9 mouse cellular contexts compared by ENCODE assay signal in the genomic region with DNA sequence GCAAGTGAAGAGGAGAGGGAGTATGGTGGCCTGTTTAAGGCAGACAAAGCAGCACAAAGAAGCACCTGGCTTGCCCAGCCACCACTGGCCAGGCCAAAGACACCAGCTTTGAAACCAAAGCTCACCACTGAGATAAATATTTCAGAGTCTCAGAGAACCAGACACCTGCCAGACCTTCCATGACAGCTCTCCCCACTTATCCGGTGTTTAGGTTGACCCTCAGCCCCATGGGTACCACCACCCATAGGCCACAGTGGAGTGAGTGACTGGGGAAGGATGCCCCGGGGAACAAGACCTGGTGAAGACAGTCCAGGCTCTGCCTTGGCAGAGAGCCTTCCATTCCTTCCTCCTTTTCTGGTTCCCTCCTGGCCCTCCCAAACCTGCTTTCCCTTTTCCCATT. TPM values are rescaled to one million over a fixed set of nuclear protein-coding genes. Genes with fewer than 3 reads are reported as not detected.
A peak's percentile ranks its signal among the peaks of the same experiment; 100 is the strongest.
DNase-seq lines count a peak whose midpoint lies in the region; ATAC-seq and TF ChIP-seq lines count a peak whose summit lies in the region.
"Had no signal": no experiment of that assay in that cellular context is flagged by ENCODE, and none has a peak within 500 bp of the region (broad histone marks: within the 10 kb centered on the region; RNA-seq: fewer than 3 reads in every experiment).

No protein-coding gene starts in this region.

- WGBS in lung, adult 2 months = 40% methylated on average over 2 of the region's 2 CpGs
- WGBS in heart, embryonic 14.5 days = 64% methylated on average over 2 of the region's 2 CpGs

- H3K4me2 ChIP-seq in heart, embryonic 14.5 days (ENCODE audit: low read length) = peak overlapping the region; percentile 80
- peak overlapping the region; percentile 97 for H3K4me2 ChIP-seq in myocyte (ENCODE audit: low read depth)

- H3K4me3 ChIP-seq in lung, adult 2 months (replicated peaks; ENCODE audit: extremely low read depth, low read depth, low read length) = peak overlapping the region; percentile 64
- peak overlapping the region; percentile 5 to 74; a peak in 2 of 4 replicates for H3K4me3 ChIP-seq in heart, embryonic 14.5 days (ENCODE audit: control insufficient read depth in 1 of 2, insufficient read depth in 1 of 2, low read depth in 1 of 2, low read length in 2 of 2)
- H3K4me3 ChIP-seq in myocyte = peak overlapping the region; percentile 84

- 0 out of 4 replicates have a peak overlapping the region, but pooled peaks of 1 of the 2 experiments have one; percentile 85 for H3K27ac ChIP-seq in heart, embryonic 14.5 days (replicated peaks in 1 of 2; ENCODE audit: control insufficient read depth in 1 of 2, insufficient read depth in 1 of 2, low read depth in 2 of 2, low read length in 2 of 2)

- peak overlapping the region; percentile 55 for H3ac ChIP-seq in myocyte (ENCODE audit: control insufficient read depth, insufficient read length)

- no peak for TF ChIP-seq POLR2A in lung, adult 2 months (IDR thresholded peaks at IDR 0.05; ENCODE audit: borderline replicate concordance, extremely low read depth, low read depth, low read length)
- TF ChIP-seq POLR2A in myocyte (IDR thresholded peaks at IDR 0.05; ENCODE audit: insufficient read length, low read depth) = peak; percentile 9

- no peak for TF ChIP-seq CTCF in lung, adult 2 months (IDR thresholded peaks at IDR 0.05; ENCODE audit: insufficient read depth, low read length)

- peaks cover 59% of the 10 kb centered on the region for H3K79me2 ChIP-seq in myocyte (ENCODE audit: control insufficient read depth, insufficient read depth)

- peaks cover 19% of the 10 kb centered on the region; the same call in 1 of the 2 replicates for H3K36me3 ChIP-seq in heart, embryonic 14.5 days (ENCODE audit: control insufficient read depth, insufficient read depth, low read length)
- no peaks in the 10 kb centered on the region for H3K36me3 ChIP-seq in myocyte (ENCODE audit: control insufficient read depth, insufficient read depth)

- ATAC-seq in heart, embryonic 14.5 days (ENCODE audit: insufficient number of reproducible peaks, insufficient read depth, low FRiP score, low read depth) = no peak
- ATAC-seq in megakaryocyte-erythroid progenitor cell, adult 5-6 weeks (replicated peaks; ENCODE audit: low FRiP score, low TSS enrichment, poor library complexity, severe bottlenecking) = no peak

- no peaks in the 10 kb centered on the region for H3K9me3 ChIP-seq in heart, embryonic 14.5 days (ENCODE audit: control insufficient read depth, low read length)

- peak; percentile 94 for DNase-seq in heart, adult 11 months
- no peak for DNase-seq in heart, postnatal 36 days
- no peak for DNase-seq in lung, adult 2 months
- DNase-seq in lung, postnatal 10 days = no peak
- DNase-seq in frontal cortex, postnatal 10 days (ENCODE audit: low spot score in 2 of 2) = no peak
- DNase-seq: adrenal gland, postnatal 14 days had no signal

- intact Hi-C loops in heart, postnatal 36 days (cut with DNase I) = no loop called here

- no peaks in the 10 kb centered on the region for H3K27me3 ChIP-seq in heart, embryonic 14.5 days (ENCODE audit: control insufficient read depth, insufficient read depth, low read length)
- no peaks in the 10 kb centered on the region for H3K27me3 ChIP-seq in myocyte (ENCODE audit: control insufficient read depth, insufficient read depth, insufficient read length)

- peaks cover 47% of the 10 kb centered on the region for H3K4me1 ChIP-seq in lung, adult 2 months (ENCODE audit: control insufficient read depth, insufficient read depth, low read length)
- peaks cover 29 to 61% of the 10 kb centered on the region in 2 experiments for H3K4me1 ChIP-seq in heart, embryonic 14.5 days (ENCODE audit: control insufficient read depth in 2 of 2, insufficient read depth in 2 of 2, low read length in 2 of 2)

- peak overlapping the region; percentile 92 for H3K9ac ChIP-seq in heart, embryonic 14.5 days (ENCODE audit: low read length)

TF ChIP-seq in myocyte, 11 proteins besides CTCF, POLR2A, EP300 and RAD21:
- TF ChIP-seq POLR2AphosphoS2 (IDR thresholded peaks at IDR 0.05; ENCODE audit: insufficient read length, low read depth) (no peak), TCF3 (IDR thresholded peaks at IDR 0.05; ENCODE audit: insufficient read length, low read depth) (no peak)
TF ChIP-seq in myocyte: peak in this region for 0.

RNA-seq across cellular contexts. Expression of gene Tmbim1, which starts 2.6 kb away (rescaled TPM):
- total RNA-seq in heart, postnatal 36 days (2021) = 10 to 100 TPM; 45.8 to 50.5 TPM
- 567 and 655 TPM in 2 replicates for polyA plus RNA-seq in lung, adult 2 months (2012; rRNA removed)
- polyA plus RNA-seq in heart, embryonic 14.5 days (2014; fragmentation: Nextera tagmentation; extraction: Ambion mirVana) = 39.1 and 40.5 TPM in 2 replicates
- 178 TPM for polyA plus RNA-seq in myocyte (2012; fragmentation: generic; extraction: Trizol)
- total RNA-seq in megakaryocyte-erythroid progenitor cell, adult 5-6 weeks (2014; fragmentation: Nextera tagmentation) = 10.1 and 16.8 TPM in 2 replicates
- total RNA-seq in megakaryocyte-erythroid progenitor cell, adult 5-6 weeks (2017) = 13.6 and 13.9 TPM in 2 replicates

RNA-seq across cellular contexts. Expression of gene Pnkd, which starts 18.1 kb away (rescaled TPM):
- total RNA-seq in heart, postnatal 36 days (2021) = 100 to 1,000 TPM; 145 to 159 TPM
- polyA plus RNA-seq in lung, adult 2 months (2012; rRNA removed) = 63.0 and 63.5 TPM in 2 replicates
- polyA plus RNA-seq in heart, embryonic 14.5 days (2014; fragmentation: Nextera tagmentation; extraction: Ambion mirVana) = 320 and 338 TPM in 2 replicates
- 93.7 TPM for polyA plus RNA-seq in myocyte (2012; fragmentation: generic; extraction: Trizol)
- total RNA-seq in megakaryocyte-erythroid progenitor cell, adult 5-6 weeks (2014; fragmentation: Nextera tagmentation) = 22.4 and 50.1 TPM in 2 replicates
- total RNA-seq in megakaryocyte-erythroid progenitor cell, adult 5-6 weeks (2017) = 14.1 and 22.8 TPM in 2 replicates

RNA-seq across cellular contexts. Expression of gene Aamp, which starts 18.3 kb away (rescaled TPM):
- 100 to 1,000 TPM; 102 to 104 TPM for total RNA-seq in heart, postnatal 36 days (2021)
- 141 and 172 TPM in 2 replicates for polyA plus RNA-seq in lung, adult 2 months (2012; rRNA removed)
- polyA plus RNA-seq in heart, embryonic 14.5 days (2014; fragmentation: Nextera tagmentation; extraction: Ambion mirVana) = 180 and 187 TPM in 2 replicates
- 199 TPM for polyA plus RNA-seq in myocyte (2012; fragmentation: generic; extraction: Trizol)
- 78.9 and 90.5 TPM in 2 replicates for total RNA-seq in megakaryocyte-erythroid progenitor cell, adult 5-6 weeks (2014; fragmentation: Nextera tagmentation)
- 84.4 and 95.3 TPM in 2 replicates for total RNA-seq in megakaryocyte-erythroid progenitor cell, adult 5-6 weeks (2017)

RNA-seq across cellular contexts. Expression of gene Gpbar1, which starts 24.5 kb away (rescaled TPM):
- not detected for total RNA-seq in heart, postnatal 36 days (2021)
- polyA plus RNA-seq in lung, adult 2 months (2012; rRNA removed) = 0.18 and 0.22 TPM in 2 replicates
- polyA plus RNA-seq in heart, embryonic 14.5 days (2014; fragmentation: Nextera tagmentation; extraction: Ambion mirVana) = 0.57 and 0.69 TPM in 2 replicates
- polyA plus RNA-seq in myocyte (2012; fragmentation: generic; extraction: Trizol) = 0.14 TPM
- 1.0 TPM in 1 of 2 replicates, not detected in the other for total RNA-seq in megakaryocyte-erythroid progenitor cell, adult 5-6 weeks (2014; fragmentation: Nextera tagmentation)
- total RNA-seq in megakaryocyte-erythroid progenitor cell, adult 5-6 weeks (2017) = not detected in 2 replicates
- total RNA-seq: adrenal gland, postnatal 14 days had no signal

RNA-seq across cellular contexts. Expression of gene Catip, which starts 59.1 kb away (rescaled TPM):
- under 1 TPM; 0.19 to 0.41 TPM for total RNA-seq in heart, postnatal 36 days (2021)
- 10.2 TPM in 2 replicates for polyA plus RNA-seq in lung, adult 2 months (2012; rRNA removed)
- polyA plus RNA-seq in heart, embryonic 14.5 days (2014; fragmentation: Nextera tagmentation; extraction: Ambion mirVana) = 0.34 and 0.55 TPM in 2 replicates
- polyA plus RNA-seq in myocyte (2012; fragmentation: generic; extraction: Trizol) = 0.10 TPM
- not detected in 2 replicates for total RNA-seq in megakaryocyte-erythroid progenitor cell, adult 5-6 weeks (2014; fragmentation: Nextera tagmentation)
- not detected in 2 replicates for total RNA-seq in megakaryocyte-erythroid progenitor cell, adult 5-6 weeks (2017)
